In the genomic region with DNA sequence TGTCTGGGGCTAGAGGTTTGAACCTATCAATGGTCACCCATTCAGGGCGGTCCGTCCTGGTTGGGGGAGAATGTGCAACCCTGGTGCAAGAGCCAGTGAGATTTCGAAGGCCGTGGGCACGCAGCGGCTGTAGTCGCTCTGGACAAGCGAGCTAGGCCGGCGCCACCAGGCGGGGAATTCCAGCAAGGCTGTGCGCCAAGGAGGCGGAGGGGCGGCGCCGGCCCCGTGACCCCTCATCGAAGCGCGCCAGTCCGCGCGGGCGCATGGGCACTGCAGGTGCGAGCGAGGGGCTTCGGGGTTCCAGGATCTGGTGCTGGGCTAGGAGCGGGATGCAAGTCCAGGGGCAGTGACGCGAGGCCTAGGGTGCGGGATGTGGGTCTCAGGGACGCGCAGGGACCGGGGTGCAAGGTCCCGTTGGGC, we compare ENCODE assay signal across 8 mouse cellular contexts. TPM values are rescaled to one million over a fixed set of nuclear protein-coding genes. Genes with fewer than 3 reads are reported as not detected.
DNase-seq lines count a peak whose midpoint lies in the region; ATAC-seq and TF ChIP-seq lines count a peak whose summit lies in the region.

No protein-coding gene starts in this region.

- H3K27ac ChIP-seq in limb, embryonic 14.5 days (replicated peaks; ENCODE audit: low read depth, low read length): peak overlapping the region; percentile 58
- no peak overlapping the region for H3K27ac ChIP-seq in midbrain, embryonic 15.5 days
- H3K27ac ChIP-seq in spleen, adult 2 months (ENCODE audit: insufficient read depth, low read length): peak overlapping the region; percentile 95

- TF ChIP-seq POLR2A in limb, embryonic 14.5 days (IDR thresholded peaks at IDR 0.05; ENCODE audit: borderline replicate concordance, extremely low read depth, insufficient read depth, insufficient read length): no peak
- TF ChIP-seq POLR2A in spleen, adult 2 months (IDR thresholded peaks at IDR 0.05; ENCODE audit: low read depth, low read length): no peak

- ATAC-seq in CD4-positive, CD25-positive, alpha-beta regulatory T cell, adult 4 months: no peak
- ATAC-seq in limb, embryonic 14.5 days (ENCODE audit: low FRiP score, low read depth): peak; percentile 51; the same call in 1 of the 2 replicates
- no peak for ATAC-seq in midbrain, embryonic 15.5 days (replicated peaks)

- peak overlapping the region; percentile 62 for H3K4me3 ChIP-seq in limb, embryonic 14.5 days (replicated peaks; ENCODE audit: low read length)
- H3K4me3 ChIP-seq in midbrain, embryonic 15.5 days: peak overlapping the region; percentile 43
- peak overlapping the region; percentile 95 for H3K4me3 ChIP-seq in spleen, adult 2 months (ENCODE audit: extremely low read depth, insufficient read depth, insufficient read length)

- no peaks in the 10 kb centered on the region for H3K36me3 ChIP-seq in limb, embryonic 14.5 days (ENCODE audit: control insufficient read depth, insufficient read depth, low read length)
- H3K36me3 ChIP-seq in midbrain, embryonic 15.5 days (replicated peaks): no peaks in the 10 kb centered on the region
- H3K36me3 ChIP-seq in spleen, adult 2 months (ENCODE audit: control insufficient read depth, insufficient read depth, low read length): no peaks in the 10 kb centered on the region

- TF ChIP-seq CTCF in spleen, adult 2 months (IDR thresholded peaks at IDR 0.05; ENCODE audit: extremely low read depth, insufficient read depth, insufficient read length, insufficient replicate concordance): no peak; the same call in 1 of the 2 replicates

- peak; percentile 52 for DNase-seq in CD4-positive, CD25-positive, alpha-beta regulatory T cell, adult 2 months (ENCODE audit: low read depth, low spot score)
- DNase-seq in embryo, embryonic 10 days (ENCODE audit: low spot score): peak; percentile 92
- peak; percentile 68 to 83 for DNase-seq in gastrocnemius, postnatal 4 days (ENCODE audit: low spot score in 2 of 2)
- peak; percentile 79 for DNase-seq in kidney, adult 11 months
- DNase-seq in limb, embryonic 14.5 days (ENCODE audit: low spot score): peak; percentile 67
- DNase-seq in spleen, adult 2 months (ENCODE audit: low read depth in 1 of 2, low spot score in 2 of 2): peak in 1 of 2 experiments; percentile 59

- H3K27me3 ChIP-seq in limb, embryonic 14.5 days (ENCODE audit: control insufficient read depth, insufficient read depth, low read length): peaks cover 10% of the 10 kb centered on the region; the same call in 1 of the 2 replicates
- peaks cover 67% of the 10 kb centered on the region for H3K27me3 ChIP-seq in midbrain, embryonic 15.5 days (replicated peaks)
- no peaks in the 10 kb centered on the region for H3K27me3 ChIP-seq in spleen, adult 2 months (ENCODE audit: control insufficient read depth, insufficient read depth, low read length)

- peak overlapping the region; percentile 98 for H3K4me2 ChIP-seq in limb, embryonic 14.5 days (replicated peaks; ENCODE audit: low read depth, low read length, severe bottlenecking)
- peak overlapping the region; percentile 91 for H3K4me2 ChIP-seq in midbrain, embryonic 15.5 days

- no peaks in the 10 kb centered on the region for H3K9me3 ChIP-seq in limb, embryonic 14.5 days (ENCODE audit: control insufficient read depth, low read length)
- no peaks in the 10 kb centered on the region for H3K9me3 ChIP-seq in midbrain, embryonic 15.5 days

- peaks cover 19% of the 10 kb centered on the region for H3K4me1 ChIP-seq in limb, embryonic 14.5 days (ENCODE audit: control insufficient read depth, insufficient read depth, low read length)
- H3K4me1 ChIP-seq in midbrain, embryonic 15.5 days: peaks cover 24% of the 10 kb centered on the region
- H3K4me1 ChIP-seq in spleen, adult 2 months (ENCODE audit: control insufficient read depth, insufficient read depth, insufficient read length): peaks cover 33% of the 10 kb centered on the region

- 2% methylated on average over 32 of the region's 35 CpGs for WGBS in limb, embryonic 14.5 days
- 1% methylated on average over 33 of the region's 35 CpGs for WGBS in midbrain, embryonic 15.5 days
- WGBS in spleen, adult 2 months: 2% methylated on average over 35 of the region's 35 CpGs

- H3K9ac ChIP-seq in limb, embryonic 14.5 days (ENCODE audit: low read depth, low read length, severe bottlenecking): peak overlapping the region; percentile 69
- peak overlapping the region; percentile 40 for H3K9ac ChIP-seq in midbrain, embryonic 15.5 days

RNA-seq across cellular contexts. Expression of gene Rnf213, which starts 3.0 kb away (rescaled TPM):
- 10 to 100 TPM; 51.8 to 54.0 TPM for polyA plus RNA-seq in CD4-positive, CD25-positive, alpha-beta regulatory T cell, adult 4 months (2017; shearing (Covaris generic))
- total RNA-seq in gastrocnemius, postnatal 4 days (2021): 10 to 100 TPM in 1 of 2 experiments, 1 to 10 TPM in 1; 9.2 to 10.9 TPM
- polyA plus RNA-seq in limb, embryonic 14.5 days (2012; rRNA removed): 9.2 and 9.5 TPM in 2 replicates
- polyA plus RNA-seq in limb, embryonic 14.5 days (2014; fragmentation: Nextera tagmentation; extraction: Ambion mirVana): 5.8 and 7.5 TPM in 2 replicates
- 1.4 and 1.6 TPM in 2 replicates for polyA plus RNA-seq in midbrain, embryonic 15.5 days (2015; fragmentation: Nextera tagmentation; extraction: Ambion mirVana)
- 27.4 and 29.1 TPM in 2 replicates for polyA plus RNA-seq in spleen, adult 2 months (2012; rRNA removed)

RNA-seq across cellular contexts. Expression of gene Slc26a11, which starts 34.5 kb away (rescaled TPM):
- 10 to 100 TPM in 1 of 2 experiments, 1 to 10 TPM in 1; 8.0 to 16.2 TPM for polyA plus RNA-seq in CD4-positive, CD25-positive, alpha-beta regulatory T cell, adult 4 months (2017; shearing (Covaris generic))
- total RNA-seq in gastrocnemius, postnatal 4 days (2021): 1 to 10 TPM; 5.3 TPM
- polyA plus RNA-seq in limb, embryonic 14.5 days (2012; rRNA removed): 28.5 and 31.9 TPM in 2 replicates
- 10.7 and 11.1 TPM in 2 replicates for polyA plus RNA-seq in limb, embryonic 14.5 days (2014; fragmentation: Nextera tagmentation; extraction: Ambion mirVana)
- polyA plus RNA-seq in midbrain, embryonic 15.5 days (2015; fragmentation: Nextera tagmentation; extraction: Ambion mirVana): 6.9 and 7.4 TPM in 2 replicates
- 28.3 and 35.8 TPM in 2 replicates for polyA plus RNA-seq in spleen, adult 2 months (2012; rRNA removed)

RNA-seq across cellular contexts. Expression of gene Sgsh, which starts 34.5 kb away (rescaled TPM):
- polyA plus RNA-seq in CD4-positive, CD25-positive, alpha-beta regulatory T cell, adult 4 months (2017; shearing (Covaris generic)): 10 to 100 TPM in 1 of 2 experiments, 1 to 10 TPM in 1; 7.4 to 19.9 TPM
- 1 to 10 TPM; 5.9 to 6.5 TPM for total RNA-seq in gastrocnemius, postnatal 4 days (2021)
- polyA plus RNA-seq in limb, embryonic 14.5 days (2012; rRNA removed): 8.7 and 11.7 TPM in 2 replicates
- polyA plus RNA-seq in limb, embryonic 14.5 days (2014; fragmentation: Nextera tagmentation; extraction: Ambion mirVana): 9.6 and 9.8 TPM in 2 replicates
- 5.2 and 6.6 TPM in 2 replicates for polyA plus RNA-seq in midbrain, embryonic 15.5 days (2015; fragmentation: Nextera tagmentation; extraction: Ambion mirVana)
- polyA plus RNA-seq in spleen, adult 2 months (2012; rRNA removed): 43.1 and 61.5 TPM in 2 replicates

Comparison
In these comparisons a context has a peak if more than half of its experiments do, and no peak if none do; other contexts are left out.
1. H3K4me3 ChIP-seq: peak in every context shown above with its lines; median percentile 95 in spleen, adult 2 months; 62 in limb, embryonic 14.5 days; 43 in midbrain, embryonic 15.5 days.